Mouse (Mus musculus): ENCODE data around the gene Hira.

The Hira gene

DNA sequence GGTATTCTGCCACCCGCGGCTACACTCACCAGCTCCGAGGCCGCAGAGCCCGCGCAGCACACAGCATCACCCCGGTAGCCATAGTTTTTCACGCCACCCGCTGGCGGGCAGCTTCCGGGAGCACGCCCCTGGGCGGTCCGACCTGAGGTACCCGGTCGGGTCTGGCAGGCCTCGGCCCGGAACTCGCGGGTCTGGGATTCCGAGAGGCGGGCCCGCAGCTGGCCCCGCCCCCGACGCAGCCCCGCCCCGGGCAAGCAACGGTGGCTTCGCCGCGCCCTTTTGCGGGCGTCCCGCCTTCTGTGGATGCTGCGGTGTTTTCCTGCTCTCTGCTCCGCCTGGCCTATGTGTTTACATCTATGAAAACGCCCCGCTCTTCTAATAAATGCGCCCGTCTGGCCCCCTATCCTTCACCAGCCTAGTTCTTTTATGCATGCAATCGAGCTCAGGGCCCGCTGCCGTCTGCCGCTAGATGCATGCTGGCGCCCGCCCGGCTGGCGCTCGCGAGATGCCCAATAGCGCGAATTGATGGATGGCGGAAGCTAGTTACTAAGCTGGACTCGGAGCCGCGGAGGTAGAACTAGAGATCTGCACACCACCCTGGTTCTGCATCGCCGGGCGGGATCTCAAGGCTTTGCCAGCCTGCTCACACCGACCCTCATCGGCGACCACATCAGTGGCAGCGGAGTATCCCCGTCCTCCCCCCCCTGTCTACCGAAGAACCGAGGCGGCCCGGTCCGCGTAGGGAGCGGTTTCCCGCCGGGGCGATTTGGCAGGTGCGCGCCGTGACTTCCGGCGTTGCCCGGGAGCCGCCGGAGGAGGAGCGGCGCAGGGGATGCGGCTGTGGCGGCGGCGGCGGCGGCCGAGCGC lies at the start of gene Hira, which contains the start of gene Mrpl40:
Gene Hira (plus strand): TSS at position 596 of the 867 bp plus-strand sequence.
Gene Mrpl40 (minus strand): TSS at position 421 of the 867 bp plus-strand sequence.
- in situ Hi-C loops (cut with MseI, MboI), result no loop called here

DNA sequence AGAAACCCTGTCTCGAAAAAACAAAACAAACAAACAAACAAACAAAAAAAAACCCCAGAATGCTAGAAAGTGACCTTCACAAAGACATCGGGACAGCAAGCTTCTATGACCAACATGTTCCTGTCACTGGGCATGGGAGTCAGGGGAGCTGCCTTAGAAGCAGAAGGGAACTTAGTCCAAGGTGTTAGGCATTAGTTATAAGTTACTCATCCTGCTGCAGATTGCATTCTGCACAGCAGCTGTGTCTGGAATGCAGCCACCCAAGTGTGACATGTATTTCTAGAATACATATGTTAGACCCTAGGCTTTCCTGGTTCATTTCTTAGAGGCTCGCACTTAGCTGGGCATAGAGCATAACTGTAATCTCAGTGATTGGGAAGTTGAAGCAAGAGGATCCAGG lies 48.2 kb upstream of the Hira start:
- in situ Hi-C loops (cut with MseI, MboI), result no loop called here

DNA sequence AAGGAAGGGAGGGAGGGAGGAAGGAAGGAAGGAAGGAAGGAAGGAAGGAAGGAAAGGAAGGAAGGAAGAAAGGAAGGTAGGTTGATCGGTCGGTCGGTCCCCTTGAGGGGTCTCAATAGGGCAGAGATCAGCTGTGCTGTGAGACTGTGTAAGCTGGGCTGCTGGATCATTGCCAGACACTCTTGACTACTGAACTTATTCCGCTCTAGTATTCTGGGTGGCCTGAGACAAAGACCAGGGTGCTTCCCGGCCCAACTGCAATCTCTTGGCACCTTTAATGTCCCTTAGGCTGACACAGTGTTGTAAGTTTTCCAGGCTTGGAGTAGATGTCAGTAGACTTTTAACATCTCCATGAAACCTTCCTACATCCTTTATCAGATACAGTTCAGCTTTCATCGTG lies 47.7 kb upstream of the Hira start:
- in situ Hi-C loops (cut with MseI, MboI), result no loop called here

DNA sequence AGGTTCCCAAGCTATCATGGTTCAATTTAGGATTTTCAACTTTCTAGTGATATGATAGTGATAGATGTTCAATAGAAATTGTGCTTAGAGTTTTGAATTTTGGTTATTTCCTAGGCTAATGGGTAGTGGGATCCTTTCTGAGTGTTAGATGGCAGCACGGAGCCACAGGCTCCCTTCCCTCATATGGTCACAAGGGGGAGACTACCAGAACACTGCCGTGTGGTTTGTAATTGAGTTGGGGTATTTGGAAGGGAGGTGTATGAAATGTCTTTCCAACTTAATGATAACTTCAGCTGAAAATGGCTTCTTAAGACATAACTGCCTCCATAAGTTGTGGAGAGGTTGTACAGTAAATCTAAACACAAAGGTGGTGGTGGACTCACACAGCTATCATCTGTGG lies 43.4 kb upstream of the Hira start:
- in situ Hi-C loops (cut with MseI, MboI), result no loop called here

DNA sequence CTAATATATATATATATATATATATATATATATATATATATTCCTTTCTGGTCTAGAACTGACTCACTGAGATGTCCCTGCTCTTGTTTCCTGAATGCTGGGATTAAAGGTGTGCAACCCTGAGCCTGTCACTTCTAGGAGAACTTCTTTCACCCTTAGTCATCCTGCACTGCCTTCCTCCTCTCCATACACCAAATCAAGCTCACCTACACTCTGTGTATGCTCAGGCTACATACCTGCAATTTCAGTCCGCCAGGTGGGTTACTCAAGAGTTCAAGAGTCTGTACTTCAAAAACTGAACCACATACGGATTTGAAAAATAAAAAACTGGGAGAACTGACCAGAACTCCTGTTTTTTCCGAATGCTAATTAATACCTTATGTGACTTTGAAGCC lies 40.8 kb upstream of the Hira start:
- in situ Hi-C loops (cut with MseI, MboI), result no loop called here

DNA sequence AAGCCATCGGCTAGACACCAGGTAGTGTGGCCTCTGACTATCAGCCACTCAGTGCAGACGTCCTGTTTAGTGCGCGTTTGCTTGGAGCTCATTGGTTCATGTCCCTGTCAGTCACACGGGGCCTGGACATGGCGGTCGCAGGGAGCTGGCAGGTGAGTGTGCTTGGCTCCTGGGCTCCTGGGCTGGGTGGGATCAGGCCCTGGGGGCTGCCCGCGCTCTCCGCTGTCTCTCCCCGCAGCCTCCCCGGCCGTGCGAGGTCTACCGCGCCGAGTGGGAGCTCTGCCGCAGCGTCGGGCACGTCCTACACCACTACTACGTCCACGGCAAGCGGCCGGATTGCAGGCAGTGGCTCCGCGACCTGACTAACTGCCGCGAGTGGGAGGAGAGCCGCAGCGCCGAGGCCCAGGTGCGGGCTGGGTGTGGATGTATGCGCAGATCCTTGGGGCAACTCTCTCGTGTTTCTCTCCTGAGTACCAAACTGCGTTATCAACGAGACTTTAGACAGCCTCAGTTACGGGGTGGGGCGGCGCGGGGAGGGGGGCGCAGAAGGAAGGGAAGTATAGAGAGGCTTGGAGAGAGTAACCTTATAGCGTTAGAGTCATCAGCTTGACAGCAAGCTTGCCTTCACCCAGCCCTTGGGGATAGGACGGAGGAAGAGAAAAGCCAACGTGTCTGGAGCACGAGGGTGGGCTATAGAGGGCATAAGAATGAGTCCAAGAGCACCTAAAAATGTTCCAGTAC lies 40.2 kb upstream of the Hira start, which contains the start of the genes 2510002D24Rik and Gm28539:
Gene 2510002D24Rik (plus strand): TSS at position 111 of the 741 bp plus-strand sequence.
Gene Gm28539 (plus strand): TSS at position 117 of the 741 bp plus-strand sequence.
- in situ Hi-C loops (cut with MseI, MboI), result no loop called here

DNA sequence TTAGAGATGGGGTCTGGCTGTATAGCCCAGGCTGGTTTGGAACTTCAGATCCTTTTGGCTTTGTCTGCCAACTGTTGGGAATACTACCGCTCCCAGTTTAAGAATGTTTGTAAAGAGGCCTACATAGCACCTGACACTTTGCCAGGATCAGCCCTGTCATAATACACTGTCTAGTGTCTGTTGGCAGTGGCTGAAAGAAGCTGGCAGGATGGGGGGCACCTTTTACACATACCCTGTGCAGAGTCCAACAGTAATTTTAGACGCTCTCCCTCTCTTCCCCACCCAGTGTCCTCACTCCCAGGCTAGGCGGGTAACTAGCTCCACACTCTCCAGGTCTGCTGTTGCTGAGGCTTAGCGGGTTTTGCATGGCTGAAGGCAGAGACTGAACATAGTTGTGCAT lies 38.5 kb upstream of the Hira start:
- in situ Hi-C loops (cut with MseI, MboI), result no loop called here

DNA sequence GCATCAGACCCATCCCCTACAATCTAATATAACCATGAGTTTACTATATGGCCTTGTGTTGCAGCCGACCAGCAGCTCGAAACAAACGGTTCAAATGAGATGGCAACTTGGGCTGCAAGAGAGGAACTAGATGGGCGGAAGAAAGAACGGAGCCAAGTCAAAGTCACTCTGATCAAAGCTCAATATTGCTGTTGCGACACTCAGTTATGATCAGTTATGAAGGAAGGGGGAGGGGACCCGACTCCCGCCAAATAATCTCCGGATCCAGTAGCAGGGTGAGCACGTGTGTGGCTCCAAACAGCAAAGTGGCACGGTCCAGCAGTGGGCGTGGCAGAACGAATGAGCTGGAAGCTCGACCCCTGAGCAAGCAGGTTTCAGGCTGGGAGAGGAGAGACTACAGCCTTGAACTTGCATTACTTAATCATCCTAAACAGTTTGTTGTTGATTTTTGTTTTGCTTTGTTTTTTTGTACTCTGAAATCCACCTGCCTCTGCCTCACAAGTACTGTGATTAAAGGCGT lies 30.5 kb upstream of the Hira start:
- in situ Hi-C loops (cut with MseI, MboI), result no loop called here

DNA sequence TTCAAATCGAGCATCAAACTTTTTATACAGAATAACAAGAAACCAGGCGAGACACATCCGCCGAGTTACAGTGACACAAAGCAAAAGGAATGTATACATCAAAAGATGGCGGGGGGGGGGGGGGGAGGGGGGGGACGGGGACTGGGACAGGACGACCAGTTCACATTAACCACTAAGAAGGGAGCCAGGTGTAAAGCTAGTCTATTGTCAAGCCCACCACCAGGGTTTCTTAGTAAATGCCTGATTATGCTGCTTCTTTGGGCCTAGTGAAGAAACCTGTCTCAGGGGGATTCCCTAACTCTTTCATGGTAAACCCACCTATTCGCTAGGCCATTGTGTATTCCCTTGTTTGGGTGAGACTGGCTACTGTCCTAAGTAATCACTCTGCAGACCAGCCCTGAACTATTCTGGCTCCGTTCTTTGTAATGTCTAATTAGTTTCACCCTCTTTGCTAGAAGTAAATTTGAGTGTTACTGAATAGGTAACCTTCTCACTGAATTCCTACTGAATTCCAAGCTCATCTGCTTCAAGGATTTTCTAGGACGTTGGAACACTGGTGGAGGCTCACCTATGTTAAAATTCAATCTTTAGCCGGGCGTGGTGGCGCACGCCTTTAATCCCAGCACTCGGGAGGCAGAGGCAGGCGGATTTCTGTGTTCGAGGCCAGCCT lies 27.2 kb upstream of the Hira start:
- in situ Hi-C loops (cut with MseI, MboI), result loop anchor here in 1 of 2 experiments (25.0 kb wide), 1 partner anchor 162 kb away; no protein-coding TSS in a partner anchor

DNA sequence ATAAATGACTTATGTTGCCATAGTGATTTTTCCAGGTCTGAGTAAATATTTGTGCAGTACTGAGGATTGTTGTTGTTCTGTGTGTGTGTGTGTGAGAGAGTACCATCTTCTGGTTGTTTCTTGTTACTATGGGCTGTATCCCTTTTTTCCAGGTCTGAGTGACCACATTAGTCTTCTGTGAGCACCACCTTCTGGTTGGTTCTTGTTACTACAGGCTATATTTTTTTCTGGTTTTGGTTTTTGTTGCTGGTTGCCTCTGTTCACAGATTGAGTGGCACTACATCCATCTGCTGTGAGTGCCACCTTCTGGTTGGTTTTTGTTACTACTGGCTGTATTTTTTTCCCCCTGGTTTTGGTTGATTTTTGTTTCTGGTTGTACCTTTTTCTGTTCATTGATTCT lies 18.3 kb upstream of the Hira start:
- in situ Hi-C loops (cut with MseI, MboI), result loop anchor here in 1 of 2 experiments (25.0 kb wide), 1 partner anchor 171 kb away; no protein-coding TSS in a partner anchor

DNA sequence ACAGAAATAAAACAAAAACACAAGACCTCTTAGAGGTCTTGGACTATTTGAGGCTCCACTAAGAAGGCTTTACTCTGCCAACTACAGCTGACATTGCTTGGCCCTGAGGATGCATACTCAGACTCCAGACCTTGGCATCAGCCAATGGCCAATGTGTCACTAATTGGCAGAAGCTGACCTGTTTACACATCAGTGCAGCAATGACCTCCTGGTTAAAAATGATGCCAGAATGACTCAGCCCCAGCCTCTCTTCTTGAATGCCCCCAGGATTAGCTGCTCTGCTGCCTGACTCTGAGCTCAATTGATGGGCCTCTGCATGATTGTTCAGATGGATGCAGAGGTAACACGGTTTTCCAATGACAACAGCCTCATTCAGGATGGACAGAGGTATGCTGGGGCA lies 16.7 kb upstream of the Hira start:
- in situ Hi-C loops (cut with MseI, MboI), result loop anchor here in 1 of 2 experiments (25.0 kb wide), 1 partner anchor 173 kb away; no protein-coding TSS in a partner anchor

DNA sequence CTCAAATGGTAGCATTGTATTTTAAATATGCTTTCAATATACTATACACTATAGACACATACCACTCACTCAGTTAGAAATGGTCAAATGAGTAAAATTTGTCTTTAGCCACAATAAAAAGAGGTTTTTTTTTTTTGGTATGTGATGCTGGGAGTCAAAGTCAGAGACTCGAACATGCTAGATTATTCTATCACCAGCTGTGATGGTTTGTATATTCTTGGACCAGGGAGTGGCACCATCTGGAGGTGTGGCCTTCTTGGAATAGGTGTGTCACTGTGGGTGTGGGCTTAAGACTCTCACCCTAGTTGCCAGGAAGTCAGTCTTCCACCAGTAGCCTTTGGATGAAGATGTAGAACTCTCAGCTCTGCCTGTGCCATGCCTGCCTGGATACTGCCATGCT lies 6.3 kb upstream of the Hira start:
- in situ Hi-C loops (cut with MseI, MboI), result loop anchor here in 1 of 2 experiments (25.0 kb wide), 1 partner anchor 183 kb away; no protein-coding TSS in a partner anchor

DNA sequence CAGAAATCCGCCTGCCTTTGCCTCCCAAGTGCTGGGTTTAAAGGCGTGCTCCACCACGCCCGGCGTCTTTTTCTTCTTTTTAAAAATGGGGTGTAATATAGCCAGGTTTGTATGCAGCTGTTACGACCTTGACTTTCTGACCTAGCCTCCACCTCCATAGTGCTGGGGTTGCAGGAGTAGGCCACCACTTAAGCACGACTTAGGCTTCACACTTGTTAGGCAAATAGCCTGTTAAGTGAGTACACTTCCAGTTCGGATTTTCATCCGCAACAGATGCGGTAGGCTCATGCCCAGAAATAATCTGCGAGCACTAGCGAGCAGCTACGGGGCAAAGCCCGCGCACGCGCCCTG lies 771 bp upstream of the Hira start:
- in situ Hi-C loops (cut with MseI, MboI), result no loop called here

DNA sequence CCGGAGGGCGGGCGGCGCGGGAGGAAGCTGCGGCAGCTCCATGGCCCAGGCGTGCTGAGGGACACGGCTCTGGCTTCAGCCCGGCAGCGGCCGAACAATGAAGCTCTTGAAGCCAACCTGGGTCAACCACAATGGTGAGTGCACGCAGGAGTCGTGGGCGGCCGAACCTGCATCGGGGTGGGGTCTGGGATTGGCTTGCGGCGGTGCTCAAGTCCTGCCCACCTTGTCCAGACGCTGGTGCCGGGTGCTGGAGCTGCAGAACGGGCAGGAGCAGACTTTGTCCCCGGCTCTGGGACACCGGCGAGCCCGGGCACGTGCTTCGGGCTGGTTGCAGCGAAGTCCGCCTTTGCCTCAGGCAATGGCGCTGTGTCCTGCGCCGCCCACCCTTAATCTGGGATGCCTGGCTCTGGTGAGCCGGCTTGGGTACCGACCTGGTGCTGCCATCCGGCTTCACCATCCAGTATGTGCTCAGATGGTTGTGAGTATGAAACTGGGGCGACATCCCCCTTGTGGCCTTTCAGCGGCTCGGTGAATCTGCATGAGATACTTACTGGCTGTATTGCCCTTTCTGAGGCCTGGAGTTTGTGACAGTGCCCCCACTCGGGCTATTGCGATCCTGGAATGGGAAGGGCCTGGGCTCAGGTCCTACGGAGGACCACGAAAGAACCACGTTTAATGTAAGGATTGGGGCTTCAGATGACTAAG lies 701 bp downstream of the Hira start:
- in situ Hi-C loops (cut with MseI, MboI), result no loop called here

DNA sequence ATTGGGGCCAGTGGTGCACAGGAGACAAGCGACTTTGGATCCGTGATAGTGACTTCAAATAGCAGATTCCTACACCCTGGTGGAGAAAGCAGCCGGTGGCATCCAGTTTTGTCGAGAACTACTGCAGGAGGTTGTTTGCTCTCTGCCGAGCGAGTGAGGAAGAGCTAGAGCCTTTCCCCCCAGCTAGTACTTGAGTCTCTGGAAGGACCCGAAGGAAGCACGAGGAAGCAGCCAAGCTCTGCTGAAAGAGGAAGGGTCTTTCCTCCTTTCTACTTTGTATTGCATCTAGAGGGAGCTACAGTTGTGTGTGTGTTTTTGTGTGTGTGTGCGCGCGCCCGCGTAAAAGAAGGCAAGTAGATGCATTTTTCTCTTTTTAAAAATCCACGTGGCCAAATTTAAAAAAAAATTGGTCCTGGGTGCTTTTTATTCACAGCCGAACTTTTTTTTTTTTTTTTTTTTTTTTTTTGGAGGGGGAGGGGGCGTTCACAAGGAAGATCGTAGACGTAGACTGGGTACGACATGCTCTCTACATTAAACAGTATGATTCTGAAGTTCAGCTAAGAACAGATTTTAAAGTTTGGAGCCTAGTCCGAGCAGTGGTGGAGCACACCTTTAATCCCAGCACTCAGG lies 1.4 kb downstream of the Hira start:
- in situ Hi-C loops (cut with MseI, MboI), result no loop called here

DNA sequence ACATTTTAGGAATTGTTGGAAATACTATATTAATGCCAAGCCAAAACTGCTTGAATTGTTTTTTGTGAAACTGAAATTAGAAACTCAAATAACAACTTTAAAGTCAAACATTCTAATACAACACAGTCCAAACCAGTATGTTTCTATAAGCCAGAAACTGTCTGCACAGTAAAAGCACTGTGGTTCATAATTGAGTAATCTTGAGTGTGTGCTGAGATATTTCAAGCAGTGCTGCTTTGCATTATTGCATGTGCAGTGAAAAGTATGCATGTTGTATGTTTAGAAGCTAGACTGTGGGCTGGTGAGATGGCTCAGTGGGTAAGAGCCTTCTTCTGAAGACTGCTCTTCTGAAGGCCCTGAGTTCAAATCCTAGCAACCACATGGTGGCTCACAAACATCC lies 7.2 kb downstream of the Hira start:
- in situ Hi-C loops (cut with MseI, MboI), result no loop called here

DNA sequence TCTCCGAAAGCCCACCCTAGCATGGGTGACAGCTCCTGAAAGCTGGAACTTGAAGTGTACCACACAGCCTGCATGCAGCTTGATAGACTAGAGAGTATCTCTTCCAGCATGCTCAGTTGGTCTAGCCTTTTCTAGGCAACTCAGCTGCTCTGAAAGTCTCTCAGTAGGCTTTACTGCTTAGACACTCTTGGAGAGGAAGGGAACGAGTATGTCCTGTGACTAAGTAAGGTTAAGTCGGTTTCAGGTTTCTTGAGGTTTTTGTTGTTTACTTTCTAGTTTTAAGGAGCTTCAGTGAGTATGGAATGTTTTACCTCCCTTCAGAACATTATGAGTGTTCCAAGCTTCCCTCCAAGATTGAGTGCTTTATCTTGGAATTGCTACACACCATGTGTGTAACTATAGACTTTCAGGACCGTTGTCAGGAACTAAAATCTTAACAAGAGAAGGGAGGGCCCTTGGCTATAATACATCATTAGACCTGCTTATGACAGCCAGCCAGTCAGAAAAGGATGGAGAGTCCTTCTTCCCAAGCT lies 17.1 kb downstream of the Hira start:
- in situ Hi-C loops (cut with MseI, MboI), result no loop called here

DNA sequence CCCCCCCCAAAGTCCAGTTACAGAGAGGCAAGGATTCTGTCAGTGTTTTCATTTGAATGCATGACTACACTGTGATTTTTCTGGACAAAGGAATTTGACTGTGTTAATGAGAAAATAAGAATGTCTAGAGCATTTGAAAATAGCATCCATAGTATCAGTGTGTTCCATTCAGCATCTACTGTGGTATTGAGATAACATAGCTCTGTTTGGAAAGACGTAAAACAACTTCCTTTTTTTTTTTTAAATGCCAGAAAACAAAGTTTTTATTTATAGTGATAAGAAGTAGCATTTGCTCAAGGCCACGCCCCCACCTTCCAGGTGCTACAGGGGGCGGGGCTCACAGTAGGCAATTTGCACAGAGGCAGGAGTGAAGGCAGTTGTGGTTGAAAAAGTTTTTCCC lies 18.4 kb downstream of the Hira start:
- in situ Hi-C loops (cut with MseI, MboI), result no loop called here

DNA sequence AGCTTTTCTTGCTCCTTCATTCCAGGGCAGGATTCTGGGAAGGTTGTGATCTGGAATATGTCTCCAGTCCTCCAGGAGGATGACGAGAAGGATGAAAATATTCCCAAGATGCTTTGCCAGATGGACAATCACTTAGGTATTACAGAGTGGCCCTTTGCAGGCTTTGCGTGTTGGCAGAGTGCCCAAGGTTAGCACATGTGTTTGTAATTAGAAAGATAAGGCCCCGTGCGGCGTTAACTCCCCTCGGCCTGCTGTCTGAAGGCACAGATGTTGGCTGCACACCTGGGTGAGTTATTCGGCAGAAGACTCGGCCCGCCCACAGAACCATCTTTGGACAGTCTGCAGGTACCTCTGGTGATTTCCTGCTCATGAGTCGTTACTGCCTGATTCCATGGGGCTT lies 19.6 kb downstream of the Hira start:
- in situ Hi-C loops (cut with MseI, MboI), result no loop called here

DNA sequence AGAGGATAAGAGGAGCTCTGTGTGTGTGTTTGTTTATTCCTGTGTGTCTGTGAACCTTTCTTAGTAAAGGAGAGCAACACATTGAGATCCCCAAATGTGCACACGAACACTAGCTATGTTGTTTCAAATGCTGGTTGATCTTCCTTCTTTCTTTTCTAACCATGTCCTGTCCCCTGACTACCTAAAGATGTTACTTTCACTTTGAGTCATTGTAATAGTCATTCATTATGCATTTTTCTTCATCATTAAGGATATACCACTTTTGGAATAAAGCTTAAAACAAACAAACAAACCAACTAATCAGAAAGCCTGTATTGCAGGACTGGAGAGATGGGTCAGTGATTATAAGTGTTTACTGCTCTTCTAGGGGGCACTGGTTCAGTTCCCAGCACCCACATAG lies 28.8 kb downstream of the Hira start:
- in situ Hi-C loops (cut with MseI, MboI), result no loop called here
